Mouse (Mus musculus) gastrocnemius, postnatal 36 days (tissue): ENCODE data around the gene Srsf6. TPM values are rescaled to one million over a fixed set of nuclear protein-coding genes. Genes with fewer than 3 reads are reported as not detected.
A peak's percentile ranks its signal among the peaks of the same experiment; 100 is the strongest.

ENCODE experiments used
- DNase-seq, 2 experiments: peaks; one replicate each; pipeline ENCODE4 v3.0.0; 2022
- intact Hi-C: fragments of 180-260 bp; cut with DNase I; formaldehyde crosslinking; loops from one replicate; pipeline ENCODE4 v1.15.1; 2025
- total RNA-seq, 2 experiments: library from RNA; stranded (reverse); gene quantifications; 2 replicates each; pipeline ENCODE4 v1.2.3; 2021

Srsf6 gene
- total RNA-seq, 2 experiments from 2014 or later, result 35.8 to 46.8 TPM

- intact Hi-C loops, result no loop called here
- no peak for DNase-seq
Observed at GRCm38 (mm10) chr2:162930516-162931122, 709 bp upstream of the Srsf6 start.

- intact Hi-C loops, result no loop called here
- peak; percentile 25 to 58 for DNase-seq
Observed at GRCm38 (mm10) chr2:162931674-162932650, 634 bp downstream of the Srsf6 start.

GRCm38 (mm10) chr2:162932706-162933105 is 1.4 kb downstream of the Srsf6 start:
- intact Hi-C loops, result no loop called here
- no peak for DNase-seq

GRCm38 (mm10) chr2:162934421-162934820 is 3.1 kb downstream of the Srsf6 start:
- intact Hi-C loops, result no loop called here
- DNase-seq, result no peak

- DNase-seq, result no peak
- intact Hi-C loops, result no loop called here
Observed at GRCm38 (mm10) chr2:162935700-162936099, 4.4 kb downstream of the Srsf6 start.

- intact Hi-C loops, result no loop called here
- DNase-seq, result no peak
Observed at GRCm38 (mm10) chr2:162939562-162939961, 8.2 kb downstream of the Srsf6 start.

GRCm38 (mm10) chr2:162943148-162943846 is 12.0 kb downstream of the Srsf6 start, which contains the start of gene L3mbtl1:
L3mbtl1 (plus strand) TSS chr2:162943472.
- no peak for DNase-seq
- intact Hi-C loops, result no loop called here

GRCm38 (mm10) chr2:162943931-162944330 is 12.6 kb downstream of the Srsf6 start:
- intact Hi-C loops, result no loop called here
- DNase-seq, result no peak

- no peak for DNase-seq
- intact Hi-C loops, result no loop called here
Observed at GRCm38 (mm10) chr2:162946964-162947363, 15.6 kb downstream of the Srsf6 start.

- no peak for DNase-seq
- intact Hi-C loops, result no loop called here
Observed at GRCm38 (mm10) chr2:162947736-162948135, 16.4 kb downstream of the Srsf6 start.

- intact Hi-C loops, result no loop called here
Observed at GRCm38 (mm10) chr2:162948221-162948620, 16.9 kb downstream of the Srsf6 start.

GRCm38 (mm10) chr2:162950776-162951175 is 19.4 kb downstream of the Srsf6 start:
- intact Hi-C loops, result no loop called here

More at GRCm38 (mm10) chr2:162948221-162948620, 16.9 kb downstream of the Srsf6 start:
- DNase-seq, result no peak

GRCm38 (mm10) chr2:162956843-162957242 is 25.5 kb downstream of the Srsf6 start:
- DNase-seq, result no peak
- intact Hi-C loops, result no loop called here

More at GRCm38 (mm10) chr2:162950776-162951175, 19.4 kb downstream of the Srsf6 start:
- DNase-seq, result no peak

- intact Hi-C loops, result no loop called here
- DNase-seq, result no peak
Observed at GRCm38 (mm10) chr2:162961321-162961720, 30.0 kb downstream of the Srsf6 start.

- intact Hi-C loops, result no loop called here
- DNase-seq, result no peak
Observed at GRCm38 (mm10) chr2:162966734-162967133, 35.4 kb downstream of the Srsf6 start.

- no peak for DNase-seq
- intact Hi-C loops, result no loop called here
Observed at GRCm38 (mm10) chr2:162968357-162968756, 37.0 kb downstream of the Srsf6 start.

GRCm38 (mm10) chr2:162969101-162969500 is 37.8 kb downstream of the Srsf6 start:
- intact Hi-C loops, result no loop called here
- DNase-seq, result no peak

- intact Hi-C loops, result no loop called here
- DNase-seq, result no peak
Observed at GRCm38 (mm10) chr2:162970896-162971295, 39.6 kb downstream of the Srsf6 start.

GRCm38 (mm10) chr2:162972752-162973151 is 41.4 kb downstream of the Srsf6 start:
- intact Hi-C loops, result no loop called here
- no peak for DNase-seq

- intact Hi-C loops, result no loop called here
- no peak for DNase-seq
Observed at GRCm38 (mm10) chr2:162973206-162973605, 41.9 kb downstream of the Srsf6 start.

GRCm38 (mm10) chr2:162973637-162974036 is 42.3 kb downstream of the Srsf6 start:
- intact Hi-C loops, result no loop called here
- DNase-seq, result no peak
